Mouse (Mus musculus): Measurements from ENCODE around the gene Litaf. TPM values are rescaled to one million over a fixed set of nuclear protein-coding genes. Genes with fewer than 3 reads are reported as not detected.

Litaf gene
- polyA plus RNA-seq, 1 experiment, result 472 TPM

DNA sequence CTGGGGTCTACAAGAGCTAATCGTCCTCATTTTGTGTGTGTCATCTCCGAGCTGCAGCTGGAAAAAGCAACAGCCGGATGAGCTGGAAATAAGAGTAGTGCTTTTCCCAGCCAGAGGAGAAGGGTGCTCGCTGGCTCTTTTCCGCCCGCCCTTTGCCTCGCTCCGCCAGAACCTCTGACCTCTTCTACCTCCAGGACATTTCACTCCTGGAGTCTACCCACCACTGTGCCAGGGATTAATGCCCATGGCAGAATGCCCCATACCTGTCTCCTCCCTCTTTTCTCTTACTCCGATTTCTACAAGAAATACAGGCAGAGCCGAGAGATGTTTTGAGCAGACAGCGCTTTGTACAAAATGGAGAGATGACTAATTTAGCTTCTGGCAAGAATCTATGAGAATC lies 14.8 kb downstream of the Litaf start:
- no peak for TF ChIP-seq FLI1 (IDR thresholded peaks at IDR 0.05; ENCODE audit: low read length)
- no peak for TF ChIP-seq GATA1 (IDR thresholded peaks at IDR 0.05; ENCODE audit: borderline replicate concordance, low read length)
- Histone ChIP-seq H3K27me3 (replicated peaks) (peaks cover 7% of the 10 kb centered on the region), H3K4me3 (replicated peaks) (no peak overlapping the region), H3K9me3 (no peaks in the 10 kb centered on the region), H3K4me1 (peaks cover 64% of the 10 kb centered on the region), H3K36me3 (replicated peaks; ENCODE audit: low read length) (peaks cover 4% of the 10 kb centered on the region)

GRCm38 (mm10) chr16:11050226-11050625 lies 15.7 kb downstream of the Litaf start:
- TF ChIP-seq FLI1 (IDR thresholded peaks at IDR 0.05; ENCODE audit: low read length), result no peak
- no peak for TF ChIP-seq GATA1 (IDR thresholded peaks at IDR 0.05; ENCODE audit: borderline replicate concordance, low read length)
- Histone ChIP-seq H3K36me3 (replicated peaks; ENCODE audit: low read length) (no peaks in the 10 kb centered on the region), H3K4me1 (peaks cover 63% of the 10 kb centered on the region), H3K9me3 (no peaks in the 10 kb centered on the region), H3K4me3 (replicated peaks) (no peak overlapping the region), H3K27me3 (replicated peaks) (peaks cover 5% of the 10 kb centered on the region)

DNA sequence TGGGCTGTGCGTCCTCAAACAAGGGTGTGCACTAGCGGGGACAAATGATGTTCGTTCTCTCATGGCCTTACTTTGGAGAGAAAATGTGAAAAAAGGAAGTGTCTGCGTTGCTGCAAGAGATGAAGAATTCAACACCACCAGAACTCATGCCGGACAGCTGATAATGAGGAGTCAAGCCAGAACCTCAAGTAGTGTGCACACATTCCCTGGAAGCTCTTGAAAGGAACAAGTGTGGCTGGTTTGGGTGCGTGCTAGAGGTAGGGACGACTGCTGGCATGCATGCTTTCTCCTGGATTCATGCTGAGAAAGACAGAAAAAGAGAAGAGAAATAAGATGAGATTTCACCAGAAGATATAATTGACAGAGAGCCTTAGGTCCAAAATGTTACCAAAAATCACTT lies 18.8 kb downstream of the Litaf start:
- Histone ChIP-seq H3K4me1 (peaks cover 66% of the 10 kb centered on the region), H3K27me3 (replicated peaks) (peaks cover 7% of the 10 kb centered on the region), H3K4me3 (replicated peaks) (no peak overlapping the region), H3K36me3 (replicated peaks; ENCODE audit: low read length) (no peaks in the 10 kb centered on the region), H3K9me3 (no peaks in the 10 kb centered on the region)
- no peak for TF ChIP-seq GATA1 (IDR thresholded peaks at IDR 0.05; ENCODE audit: borderline replicate concordance, low read length)
- no peak for TF ChIP-seq FLI1 (IDR thresholded peaks at IDR 0.05; ENCODE audit: low read length)

- TF ChIP-seq FLI1 (IDR thresholded peaks at IDR 0.05; ENCODE audit: low read length), result no peak
- TF ChIP-seq GATA1 (IDR thresholded peaks at IDR 0.05; ENCODE audit: borderline replicate concordance, low read length), result no peak
- H3K9me3 ChIP-seq, result no peaks in the 10 kb centered on the region
- no peak overlapping the region for H3K4me3 ChIP-seq (replicated peaks)
- peaks cover 66% of the 10 kb centered on the region for H3K4me1 ChIP-seq
- peaks cover 7% of the 10 kb centered on the region for H3K27me3 ChIP-seq (replicated peaks)
- no peaks in the 10 kb centered on the region for H3K36me3 ChIP-seq (replicated peaks; ENCODE audit: low read length)
Observed at GRCm38 (mm10) chr16:11046437-11046836, 19.5 kb downstream of the Litaf start.

DNA sequence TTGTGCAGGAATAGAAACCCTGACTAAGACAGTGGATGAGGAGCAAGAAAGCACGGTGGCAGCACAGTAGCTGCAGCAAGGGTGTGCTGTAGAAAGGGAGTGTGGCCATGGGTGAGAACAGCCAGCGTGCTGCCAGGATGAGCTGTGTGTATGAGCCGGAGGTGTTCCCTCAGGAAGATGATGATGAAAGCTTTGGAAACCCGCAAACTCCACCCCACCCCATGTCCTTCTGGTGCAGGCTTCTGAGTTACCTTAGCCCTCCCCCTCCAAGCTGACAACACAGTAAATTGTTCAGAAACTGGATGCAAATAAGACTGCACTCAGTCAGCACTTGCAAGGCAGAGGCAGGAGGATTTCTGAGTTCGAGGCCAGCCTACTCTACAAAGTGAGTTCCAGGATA lies 22.7 kb downstream of the Litaf start:
- Histone ChIP-seq H3K4me1 (peaks cover 44% of the 10 kb centered on the region), H3K36me3 (replicated peaks; ENCODE audit: low read length) (no peaks in the 10 kb centered on the region), H3K27me3 (replicated peaks) (peaks cover 20% of the 10 kb centered on the region), H3K4me3 (replicated peaks) (peak overlapping the region; percentile 38), H3K9me3 (no peaks in the 10 kb centered on the region)
- no peak for TF ChIP-seq GATA1 (IDR thresholded peaks at IDR 0.05; ENCODE audit: borderline replicate concordance, low read length)

DNA sequence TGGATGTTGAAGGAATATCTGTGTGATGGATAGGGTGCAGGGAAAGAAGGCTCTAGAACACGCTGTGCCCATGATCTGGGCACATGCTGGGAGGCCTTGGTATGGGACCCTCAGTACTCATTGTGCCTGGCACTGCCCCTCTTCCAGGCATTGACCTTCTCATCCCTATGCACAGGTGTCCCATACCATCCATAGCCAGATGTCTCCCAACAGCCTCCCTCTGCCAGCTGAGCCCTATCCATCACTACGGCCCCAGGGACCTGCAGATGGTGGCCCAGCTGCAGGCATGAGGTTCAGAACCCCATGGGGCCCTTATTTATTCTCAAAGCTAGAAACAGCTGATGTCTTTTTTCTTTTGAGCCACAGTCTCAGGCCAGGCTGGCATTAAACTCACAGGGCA lies 25.4 kb downstream of the Litaf start:
- no peaks in the 10 kb centered on the region for H3K36me3 ChIP-seq (replicated peaks; ENCODE audit: low read length)
- peaks cover 41% of the 10 kb centered on the region for H3K4me1 ChIP-seq
- TF ChIP-seq GATA1 (IDR thresholded peaks at IDR 0.05; ENCODE audit: borderline replicate concordance, low read length) (no peak), FLI1 (IDR thresholded peaks at IDR 0.05; ENCODE audit: low read length) (no peak)
- peaks cover 34% of the 10 kb centered on the region for H3K27me3 ChIP-seq (replicated peaks)
- no peak overlapping the region for H3K4me3 ChIP-seq (replicated peaks)
- H3K9me3 ChIP-seq, result no peaks in the 10 kb centered on the region

- Histone ChIP-seq H3K9me3 (no peaks in the 10 kb centered on the region), H3K4me3 (replicated peaks) (peak overlapping the region; percentile 82), H3K4me1 (peaks cover 52% of the 10 kb centered on the region), H3K27me3 (replicated peaks) (peaks cover 33% of the 10 kb centered on the region), H3K36me3 (replicated peaks; ENCODE audit: low read length) (no peaks in the 10 kb centered on the region)
- TF ChIP-seq FLI1 (IDR thresholded peaks at IDR 0.05; ENCODE audit: low read length) (no peak), GATA1 (IDR thresholded peaks at IDR 0.05; ENCODE audit: borderline replicate concordance, low read length) (no peak)
Observed at GRCm38 (mm10) chr16:11035790-11036431, 30.0 kb downstream of the Litaf start.

- Histone ChIP-seq H3K36me3 (replicated peaks; ENCODE audit: low read length) (no peaks in the 10 kb centered on the region), H3K4me1 (peaks cover 55% of the 10 kb centered on the region), H3K27me3 (replicated peaks) (peaks cover 26% of the 10 kb centered on the region), H3K9me3 (no peaks in the 10 kb centered on the region), H3K4me3 (replicated peaks) (no peak overlapping the region)
- no peak for TF ChIP-seq FLI1 (IDR thresholded peaks at IDR 0.05; ENCODE audit: low read length)
- TF ChIP-seq GATA1 (IDR thresholded peaks at IDR 0.05; ENCODE audit: borderline replicate concordance, low read length), result no peak
Observed at GRCm38 (mm10) chr16:11035273-11035672, 30.7 kb downstream of the Litaf start.

GRCm38 (mm10) chr16:11034193-11034803 lies 31.7 kb downstream of the Litaf start:
- TF ChIP-seq FLI1 (IDR thresholded peaks at IDR 0.05; ENCODE audit: low read length) (no peak), GATA1 (IDR thresholded peaks at IDR 0.05; ENCODE audit: borderline replicate concordance, low read length) (no peak)
- no peaks in the 10 kb centered on the region for H3K36me3 ChIP-seq (replicated peaks; ENCODE audit: low read length)

GRCm38 (mm10) chr16:11031320-11031719 lies 34.6 kb downstream of the Litaf start:
- Histone ChIP-seq H3K4me1 (peaks cover 54% of the 10 kb centered on the region), H3K4me3 (replicated peaks) (no peak overlapping the region), H3K27me3 (replicated peaks) (peaks cover 11% of the 10 kb centered on the region), H3K36me3 (replicated peaks; ENCODE audit: low read length) (peaks cover 6% of the 10 kb centered on the region), H3K9me3 (peaks cover 10% of the 10 kb centered on the region)
- TF ChIP-seq FLI1 (IDR thresholded peaks at IDR 0.05; ENCODE audit: low read length), result no peak
- TF ChIP-seq GATA1 (IDR thresholded peaks at IDR 0.05; ENCODE audit: borderline replicate concordance, low read length), result no peak

More at GRCm38 (mm10) chr16:11034193-11034803, 31.7 kb downstream of the Litaf start:
- H3K9me3 ChIP-seq, result no peaks in the 10 kb centered on the region
- H3K4me3 ChIP-seq (replicated peaks), result no peak overlapping the region
- peaks cover 55% of the 10 kb centered on the region for H3K4me1 ChIP-seq
- H3K27me3 ChIP-seq (replicated peaks), result peaks cover 22% of the 10 kb centered on the region
